Mouse (Mus musculus) heart, embryonic 16.5 days (tissue): Measurements from ENCODE around the gene Kif28. TPM values are rescaled to one million over a fixed set of nuclear protein-coding genes. Genes with fewer than 3 reads are reported as not detected.
A peak's percentile ranks its signal among the peaks of the same experiment; 100 is the strongest.

Source experiments
- ATAC-seq: fragments of 200-750 bp; cut with Nextera tagmentation; replicated peaks from 2 replicates; pipeline ENCODE4 v1.8.0; 2017; ENCODE audit warnings: moderate number of reproducible peaks; ENCODE audit not compliant: insufficient read depth, low FRiP score; ENCODE audit errors: extremely low read depth
- H3K27ac ChIP-seq: fragments of 300-500 bp; sonication (generic); 2 replicates; pipeline ENCODE4 v1.5.1; 2014; ENCODE audit warnings: mild to moderate bottlenecking, low read length, control low read depth, moderate library complexity
- H3K27me3 ChIP-seq: fragments of 300-500 bp; sonication (generic); 2 replicates; pipeline ENCODE4 v1.6.1; 2014; ENCODE audit warnings: low read length, mixed read lengths; ENCODE audit not compliant: control insufficient read depth, insufficient read depth
- H3K36me3 ChIP-seq: fragments of 300-500 bp; sonication (generic); 2 replicates; pipeline ENCODE4 v1.6.1; 2014; ENCODE audit not compliant: control insufficient read depth, insufficient read depth
- H3K4me1 ChIP-seq: fragments of 300-500 bp; sonication (generic); 2 replicates; pipeline ENCODE4 v1.6.1; 2014; ENCODE audit warnings: low read length, mixed read lengths; ENCODE audit not compliant: control insufficient read depth, insufficient read depth
- H3K4me2 ChIP-seq: fragments of 300-500 bp; sonication (generic); 2 replicates; pipeline ENCODE4 v1.6.1; 2014; ENCODE audit warnings: low read depth, mild to moderate bottlenecking, control low read depth, low read length
- H3K4me3 ChIP-seq: fragments of 300-500 bp; sonication (generic); 2 replicates; pipeline ENCODE4 v1.5.1; 2014; ENCODE audit warnings: mild to moderate bottlenecking, control low read depth, low read length
- H3K9ac ChIP-seq: fragments of 300-500 bp; sonication (generic); 2 replicates; pipeline ENCODE4 v1.6.1; 2014; ENCODE audit warnings: low read length, control low read depth
- H3K9me3 ChIP-seq: fragments of 300-500 bp; sonication (generic); replicated peaks from 2 replicates; pipeline ENCODE4 v1.6.1; 2016; ENCODE audit warnings: low read length; ENCODE audit not compliant: control insufficient read depth
- WGBS: fragments of 180-500 bp; shearing (Covaris S2); extraction: QIAGEN DNeasy Blood & Tissue Kit; methylation state at CpG from one replicate; pipeline ENCODE4 v1.1.7; 2014; 5-methylcytosine and 5-hydroxymethylcytosine counted together
- polyA plus RNA-seq: library from polyadenylated mRNA; unstranded; fragments of >200 nt; fragmentation: Nextera tagmentation; extraction: Ambion mirVana; gene quantifications from 2 replicates; pipeline ENCODE4 v1.2.1, GENCODE M21; 2015

Kif28 gene
- polyA plus RNA-seq, 1 experiment from 2014 or later = 0.05 TPM

GRCm38 (mm10) chr1:179713367-179713766 lies 31.7 kb downstream of the Kif28 start:
- Histone ChIP-seq H3K4me3 (no peak overlapping the region), H3K36me3 (no peaks in the 10 kb centered on the region), H3K4me1 (peaks cover 2% of the 10 kb centered on the region; the same call in 1 of the 2 replicates), H3K9ac (no peak overlapping the region), H3K9me3 (no peaks in the 10 kb centered on the region; the same call in 1 of the 2 replicates), H3K27ac (no peak overlapping the region), H3K27me3 (no peaks in the 10 kb centered on the region), H3K4me2 (no peak overlapping the region)
- no peak for ATAC-seq
- WGBS = 91% methylated on average over 3 of the region's 3 CpGs

- no peak for ATAC-seq
- no peak overlapping the region for H3K27ac ChIP-seq
Observed at GRCm38 (mm10) chr1:179712658-179713057, 32.4 kb downstream of the Kif28 start.

DNA sequence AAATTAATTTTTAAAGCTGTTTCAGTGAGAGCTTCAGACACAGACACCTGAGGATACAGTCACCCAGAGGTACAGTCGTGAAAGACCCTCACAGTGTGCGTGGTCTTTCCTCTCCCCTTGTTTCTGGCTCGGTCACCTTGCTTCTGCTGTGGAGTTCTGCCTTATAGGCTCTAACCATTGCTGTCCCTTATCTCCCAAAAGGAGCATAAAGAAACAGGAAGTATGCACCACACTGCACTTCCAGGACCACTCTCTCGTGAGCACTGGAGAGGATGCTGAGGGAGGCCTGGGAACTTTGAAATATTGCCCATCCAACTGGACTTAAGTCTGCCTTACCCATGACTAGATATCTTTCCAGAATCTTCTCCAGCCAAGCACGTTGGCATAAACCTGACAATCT lies 34.3 kb downstream of the Kif28 start:
- H3K27me3 ChIP-seq = no peaks in the 10 kb centered on the region
- whole genome bisulfite sequencing = 74% methylated on average over 5 of the region's 5 CpGs
- H3K36me3 ChIP-seq = no peaks in the 10 kb centered on the region
- peaks cover 2% of the 10 kb centered on the region; the same call in 1 of the 2 replicates for H3K4me1 ChIP-seq
- H3K9ac ChIP-seq = no peak overlapping the region
- H3K9me3 ChIP-seq = no peaks in the 10 kb centered on the region; the same call in 1 of the 2 replicates
- H3K4me2 ChIP-seq = no peak overlapping the region
- ATAC-seq = no peak
- H3K27ac ChIP-seq = no peak overlapping the region
- no peak overlapping the region for H3K4me3 ChIP-seq

More at GRCm38 (mm10) chr1:179712658-179713057, 32.4 kb downstream of the Kif28 start:
- 88% methylated on average over 7 of the region's 7 CpGs for WGBS
- no peaks in the 10 kb centered on the region for H3K36me3 ChIP-seq
- no peaks in the 10 kb centered on the region for H3K27me3 ChIP-seq
- H3K4me2 ChIP-seq = no peak overlapping the region
- H3K4me1 ChIP-seq = peaks cover 2% of the 10 kb centered on the region; the same call in 1 of the 2 replicates
- no peak overlapping the region for H3K9ac ChIP-seq
- H3K9me3 ChIP-seq = no peaks in the 10 kb centered on the region; the same call in 1 of the 2 replicates
- H3K4me3 ChIP-seq = no peak overlapping the region

DNA sequence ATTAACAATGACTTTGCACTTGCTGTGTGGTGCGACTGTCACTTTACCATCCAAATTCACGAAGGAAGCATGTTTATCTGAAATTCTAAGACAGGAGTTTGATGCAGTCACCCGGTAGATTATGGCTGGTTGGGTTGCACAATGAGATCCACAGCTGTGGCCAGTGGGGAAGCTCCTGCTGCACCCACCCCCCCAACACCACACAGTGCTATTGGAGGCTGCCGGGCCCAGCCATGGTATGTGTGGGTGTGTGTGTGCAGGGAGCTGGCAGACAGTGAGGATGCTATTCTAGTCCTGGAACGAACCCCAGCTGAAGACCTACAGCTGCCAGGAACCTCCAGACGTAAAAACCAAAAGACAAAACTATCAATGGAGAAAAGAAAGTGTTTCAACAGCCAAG lies 35.7 kb downstream of the Kif28 start:
- no peaks in the 10 kb centered on the region for H3K27me3 ChIP-seq
- WGBS = 47% methylated on average over 6 of the region's 6 CpGs
- ATAC-seq = peak; percentile 83
- no peak overlapping the region for H3K9ac ChIP-seq
- no peak overlapping the region for H3K4me3 ChIP-seq
- peak overlapping the region; percentile 6; the same call in 1 of the 2 replicates for H3K27ac ChIP-seq
- H3K4me1 ChIP-seq = peaks cover 2% of the 10 kb centered on the region; the same call in 1 of the 2 replicates
- no peak overlapping the region for H3K4me2 ChIP-seq
- H3K9me3 ChIP-seq = no peaks in the 10 kb centered on the region; the same call in 1 of the 2 replicates
- no peaks in the 10 kb centered on the region for H3K36me3 ChIP-seq

GRCm38 (mm10) chr1:179705154-179705553 lies 39.9 kb downstream of the Kif28 start:
- H3K4me2 ChIP-seq = no peak overlapping the region
- peaks cover 10% of the 10 kb centered on the region for H3K4me1 ChIP-seq
- WGBS = 84% methylated on average over 6 of the region's 6 CpGs
- no peaks in the 10 kb centered on the region for H3K36me3 ChIP-seq
- no peak overlapping the region for H3K27ac ChIP-seq
- no peaks in the 10 kb centered on the region for H3K27me3 ChIP-seq
- H3K9ac ChIP-seq = no peak overlapping the region
- ATAC-seq = no peak
- H3K4me3 ChIP-seq = no peak overlapping the region
- no peaks in the 10 kb centered on the region for H3K9me3 ChIP-seq

GRCm38 (mm10) chr1:179704150-179704549 lies 40.9 kb downstream of the Kif28 start:
- no peak for ATAC-seq
- Histone ChIP-seq H3K4me1 (peaks cover 7% of the 10 kb centered on the region), H3K27ac (no peak overlapping the region), H3K9me3 (no peaks in the 10 kb centered on the region), H3K4me2 (no peak overlapping the region), H3K4me3 (no peak overlapping the region), H3K9ac (no peak overlapping the region), H3K27me3 (no peaks in the 10 kb centered on the region), H3K36me3 (no peaks in the 10 kb centered on the region)
- WGBS = 39% methylated on average over 3 of the region's 3 CpGs

DNA sequence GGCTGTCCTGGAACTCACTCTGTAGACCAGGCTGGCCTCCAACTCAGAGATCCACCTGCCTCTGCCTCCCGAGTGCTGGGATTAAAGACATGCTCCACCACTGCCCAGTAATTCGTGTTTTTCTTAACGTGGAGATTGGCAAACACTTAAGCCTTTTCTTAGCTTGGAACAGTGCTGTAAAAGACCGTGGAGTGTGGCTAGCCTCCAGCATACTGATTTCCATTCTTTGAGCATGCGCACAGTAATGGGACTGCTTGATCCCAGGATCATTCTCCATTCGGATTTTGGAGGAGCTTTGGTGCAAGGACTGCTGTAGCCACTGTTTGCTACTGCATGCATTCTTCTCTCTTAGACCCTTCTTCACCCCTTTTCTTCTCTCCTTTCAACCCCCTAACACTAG lies 55.6 kb downstream of the Kif28 start:
- H3K27me3 ChIP-seq = no peaks in the 10 kb centered on the region
- no peak overlapping the region for H3K4me3 ChIP-seq
- H3K4me2 ChIP-seq = no peak overlapping the region
- no peak overlapping the region for H3K27ac ChIP-seq
- peaks cover 19% of the 10 kb centered on the region for H3K36me3 ChIP-seq
- peaks cover 11% of the 10 kb centered on the region for H3K4me1 ChIP-seq
- no peaks in the 10 kb centered on the region for H3K9me3 ChIP-seq
- 77% methylated on average over 6 of the region's 6 CpGs for WGBS
- H3K9ac ChIP-seq = no peak overlapping the region
- ATAC-seq = no peak

DNA sequence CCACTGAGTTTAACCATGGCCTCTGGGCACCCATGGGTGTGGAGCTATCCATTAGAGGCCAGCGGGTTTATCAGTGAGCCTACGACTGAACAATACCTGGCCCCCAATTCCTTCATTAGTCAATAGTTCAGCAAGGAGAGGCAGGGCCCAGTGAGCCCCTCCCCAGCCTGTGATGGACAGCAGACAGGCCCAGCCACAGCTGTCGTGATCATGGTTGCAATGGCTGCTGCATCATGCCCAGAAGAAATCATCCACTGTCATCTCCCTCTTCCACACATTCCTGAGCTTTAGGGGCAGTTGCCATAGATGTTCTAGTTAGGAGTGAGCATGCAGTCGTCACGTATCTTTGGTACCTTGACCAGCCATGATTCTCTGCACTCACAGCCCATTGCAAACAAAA lies 56.2 kb downstream of the Kif28 start:
- H3K4me2 ChIP-seq = peak overlapping the region; percentile 34; the same call in 1 of the 2 replicates
- no peaks in the 10 kb centered on the region for H3K9me3 ChIP-seq
- WGBS = 63% methylated on average over 5 of the region's 5 CpGs
- peaks cover 23% of the 10 kb centered on the region for H3K36me3 ChIP-seq
- H3K4me3 ChIP-seq = no peak overlapping the region
- H3K4me1 ChIP-seq = peaks cover 11% of the 10 kb centered on the region
- peak overlapping the region; percentile 81 for H3K27ac ChIP-seq
- ATAC-seq = 0 out of 2 replicates have a peak, but pooled peaks have one; percentile 10
- no peaks in the 10 kb centered on the region for H3K27me3 ChIP-seq
- H3K9ac ChIP-seq = no peak overlapping the region

DNA sequence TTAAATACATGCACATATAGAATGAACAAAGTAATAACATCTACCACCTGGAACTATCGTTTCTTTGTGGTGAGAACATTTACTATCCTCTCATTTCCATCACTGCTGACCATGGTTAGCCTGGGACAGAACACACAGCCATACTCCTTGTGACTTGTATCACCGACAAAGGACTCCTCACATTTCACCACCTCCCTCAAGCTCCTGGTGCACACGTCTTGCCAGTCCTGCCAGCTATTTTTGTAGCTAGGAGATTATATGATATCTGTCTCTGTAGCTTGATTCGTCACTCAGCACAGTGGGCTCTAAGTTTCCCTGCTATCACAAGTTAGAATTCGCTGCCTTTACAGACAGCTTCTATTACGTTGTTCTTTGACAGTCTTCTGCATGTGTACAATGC lies 56.7 kb downstream of the Kif28 start:
- H3K27me3 ChIP-seq = no peaks in the 10 kb centered on the region
- peak overlapping the region; percentile 34; the same call in 1 of the 2 replicates for H3K4me2 ChIP-seq
- peaks cover 26% of the 10 kb centered on the region for H3K36me3 ChIP-seq
- H3K9ac ChIP-seq = no peak overlapping the region
- peak; percentile 73 for ATAC-seq
- no peaks in the 10 kb centered on the region for H3K9me3 ChIP-seq
- WGBS = 49% methylated on average over 6 of the region's 6 CpGs
- peak overlapping the region; percentile 81 for H3K27ac ChIP-seq
- H3K4me1 ChIP-seq = peaks cover 11% of the 10 kb centered on the region
- no peak overlapping the region for H3K4me3 ChIP-seq
